Mouse (Mus musculus) hindbrain, embryonic 12.5 days (tissue): ENCODE results near the gene Plin3. TPM values are rescaled to one million over a fixed set of nuclear protein-coding genes. Genes with fewer than 3 reads are reported as not detected.
A peak's percentile ranks its signal among the peaks of the same experiment; 100 is the strongest.

ENCODE experiments used
- ATAC-seq: fragments of 200-750 bp; cut with Nextera tagmentation; 2 replicates; pipeline ENCODE4 v1.8.0; 2017; ENCODE audit warnings: moderate TSS enrichment; ENCODE audit not compliant: low FRiP score
- H3K27ac ChIP-seq: fragments of 300-500 bp; sonication (generic); 2 replicates; pipeline ENCODE4 v1.5.1; 2016; ENCODE audit warnings: mild to moderate bottlenecking
- H3K27me3 ChIP-seq: fragments of 300-500 bp; sonication (generic); 2 replicates; pipeline ENCODE4 v1.6.1; 2016; ENCODE audit warnings: mild to moderate bottlenecking
- H3K36me3 ChIP-seq: fragments of 300-500 bp; sonication (generic); 2 replicates; pipeline ENCODE4 v1.6.1; 2016; ENCODE audit warnings: mild to moderate bottlenecking
- H3K4me1 ChIP-seq: fragments of 300-500 bp; sonication (generic); 2 replicates; pipeline ENCODE4 v1.6.1; 2016
- H3K4me2 ChIP-seq: fragments of 300-500 bp; sonication (generic); replicated peaks from 2 replicates; pipeline ENCODE4 v1.6.1; 2016; ENCODE audit warnings: mild to moderate bottlenecking
- H3K4me3 ChIP-seq: fragments of 300-500 bp; sonication (generic); 2 replicates; pipeline ENCODE4 v1.5.1; 2016; ENCODE audit warnings: mild to moderate bottlenecking
- H3K9ac ChIP-seq: fragments of 300-500 bp; sonication (generic); 2 replicates; pipeline ENCODE4 v1.6.1; 2016; ENCODE audit warnings: mild to moderate bottlenecking, moderate library complexity
- H3K9me3 ChIP-seq: fragments of 300-500 bp; sonication (generic); replicated peaks from 2 replicates; pipeline ENCODE4 v1.6.1; 2016; ENCODE audit warnings: mild to moderate bottlenecking
- WGBS: fragments of 180-500 bp; shearing (Covaris S2); methylation state at CpG from one replicate; pipeline ENCODE4 v1.1.7; 2016; 5-methylcytosine and 5-hydroxymethylcytosine counted together
- polyA plus RNA-seq: library from polyadenylated mRNA; unstranded; fragments of >200 nt; fragmentation: Nextera tagmentation; extraction: Ambion mirVana; gene quantifications from 2 replicates; pipeline ENCODE4 v1.2.1, GENCODE M21; 2016

Gene Plin3
- polyA plus RNA-seq, 1 experiment from 2014 or later: 37.2 TPM

DNA sequence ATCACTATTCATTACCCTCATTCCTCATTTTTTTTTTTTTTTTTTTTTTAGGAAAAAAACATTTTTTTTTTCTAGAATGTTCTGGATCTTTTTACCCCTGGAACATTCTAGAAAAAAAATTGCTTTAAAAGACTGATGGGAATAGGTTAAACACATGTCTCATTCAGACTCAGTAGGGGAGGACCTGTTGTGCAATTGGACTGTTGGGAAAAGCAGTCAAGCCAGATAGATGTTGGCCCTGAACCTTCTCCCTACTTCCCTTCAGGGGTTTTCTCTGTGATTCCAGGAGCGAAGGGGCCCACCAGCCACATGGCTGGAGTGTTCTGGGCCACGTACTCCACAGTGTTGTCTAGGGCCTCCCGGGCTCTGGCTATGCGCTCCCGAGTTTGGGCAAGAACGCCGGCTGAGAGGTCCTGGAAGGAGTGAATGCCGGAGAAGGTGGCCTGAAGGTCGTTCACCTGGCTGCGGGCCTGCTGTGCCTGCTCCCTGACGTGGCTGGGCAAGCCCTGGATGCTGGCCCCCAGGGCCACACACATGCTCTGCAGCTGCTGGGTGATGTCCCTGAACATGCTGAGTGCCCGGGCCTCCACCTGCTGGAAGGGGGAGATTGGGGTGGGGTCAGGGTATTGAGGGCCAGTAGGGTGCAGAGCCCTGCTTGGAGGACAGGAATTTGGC is 13.1 kb downstream of the Plin3 start:
- H3K27ac ChIP-seq: 0 out of 2 replicates have a peak overlapping the region, but pooled peaks have one; percentile 4

DNA sequence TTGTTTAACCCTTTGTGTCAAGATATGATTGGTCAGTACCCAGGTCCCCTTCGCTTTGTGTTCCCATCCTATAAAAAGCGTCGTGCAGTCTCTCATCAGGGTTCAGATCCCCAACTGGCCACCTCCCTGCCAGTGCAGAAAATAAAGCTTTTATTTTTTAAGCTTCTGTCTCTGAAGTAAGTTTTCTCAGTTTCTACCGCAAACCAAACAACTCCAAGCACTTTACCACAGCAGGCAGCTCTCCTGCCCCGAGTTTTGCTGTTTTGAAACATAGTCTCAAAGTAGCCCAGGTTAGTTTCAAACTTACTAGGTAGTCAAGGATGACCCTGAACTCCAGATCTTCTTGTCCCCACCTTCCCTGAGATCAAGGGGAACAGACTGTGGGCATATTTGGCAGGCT is 14.3 kb downstream of the Plin3 start:
- Histone ChIP-seq H3K9ac (no peak overlapping the region), H3K4me2 (no peak overlapping the region), H3K4me3 (no peak overlapping the region), H3K36me3 (peaks cover 13% of the 10 kb centered on the region), H3K27me3 (no peaks in the 10 kb centered on the region), H3K4me1 (peaks cover 16% of the 10 kb centered on the region), H3K27ac (no peak overlapping the region), H3K9me3 (no peaks in the 10 kb centered on the region)
- 94% methylated on average over 5 of the region's 5 CpGs for WGBS
- no peak for ATAC-seq

More for the DNA sequence above, 13.1 kb downstream of the Plin3 start:
- Histone ChIP-seq H3K4me2 (no peak overlapping the region), H3K4me1 (peaks cover 16% of the 10 kb centered on the region), H3K9me3 (no peaks in the 10 kb centered on the region), H3K27me3 (no peaks in the 10 kb centered on the region), H3K4me3 (no peak overlapping the region), H3K9ac (no peak overlapping the region), H3K36me3 (peaks cover 13% of the 10 kb centered on the region)
- no peak for ATAC-seq
- 86% methylated on average over 12 of the region's 12 CpGs for WGBS

DNA sequence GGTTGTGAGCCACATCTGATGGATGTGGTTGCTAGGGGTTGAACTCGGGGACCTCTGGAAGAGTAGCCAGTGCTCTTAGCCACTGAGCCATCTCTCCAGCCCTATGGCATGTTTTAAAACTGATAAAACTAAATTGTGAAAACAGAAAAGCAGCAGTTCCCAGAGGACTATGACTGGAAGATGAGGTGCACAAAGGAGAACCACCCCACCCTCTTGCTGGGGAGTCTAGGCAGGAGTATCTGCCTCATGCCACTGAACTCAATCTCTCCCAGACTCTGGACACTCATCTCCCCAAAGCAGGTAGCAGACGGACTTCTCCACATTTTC is 15.1 kb downstream of the Plin3 start:
- Histone ChIP-seq H3K4me3 (no peak overlapping the region), H3K27ac (peak overlapping the region; percentile 40; the same call in 1 of the 2 replicates), H3K4me2 (peak overlapping the region; percentile 57; the same call in 1 of the 2 replicates), H3K9ac (no peak overlapping the region), H3K9me3 (no peaks in the 10 kb centered on the region), H3K27me3 (no peaks in the 10 kb centered on the region), H3K36me3 (peaks cover 13% of the 10 kb centered on the region), H3K4me1 (peaks cover 16% of the 10 kb centered on the region)
- no peak for ATAC-seq
- WGBS: 56% methylated on average over 2 of the region's 2 CpGs

- Histone ChIP-seq H3K9me3 (no peaks in the 10 kb centered on the region), H3K4me2 (peak within 1 kb of the TSS; percentile 57), H3K27me3 (no peaks in the 10 kb centered on the region), H3K4me1 (peaks cover 16% of the 10 kb centered on the region), H3K9ac (peak within 1 kb of the TSS; percentile 55), H3K27ac (peak within 1 kb of the TSS; percentile 40; the same call in 1 of the 2 replicates), H3K36me3 (peaks cover 13% of the 10 kb centered on the region), H3K4me3 (peak within 1 kb of the TSS; percentile 40)
- ATAC-seq: peak; percentile 78
- 13% methylated on average over 15 of the region's 21 CpGs for WGBS
Measured at GRCm38 (mm10) chr17:56276643-56277566, 15.8 kb downstream of the Plin3 start, which contains the start of gene Ticam1. TSS of gene Ticam1 (minus strand) at chr17:56276786.

DNA sequence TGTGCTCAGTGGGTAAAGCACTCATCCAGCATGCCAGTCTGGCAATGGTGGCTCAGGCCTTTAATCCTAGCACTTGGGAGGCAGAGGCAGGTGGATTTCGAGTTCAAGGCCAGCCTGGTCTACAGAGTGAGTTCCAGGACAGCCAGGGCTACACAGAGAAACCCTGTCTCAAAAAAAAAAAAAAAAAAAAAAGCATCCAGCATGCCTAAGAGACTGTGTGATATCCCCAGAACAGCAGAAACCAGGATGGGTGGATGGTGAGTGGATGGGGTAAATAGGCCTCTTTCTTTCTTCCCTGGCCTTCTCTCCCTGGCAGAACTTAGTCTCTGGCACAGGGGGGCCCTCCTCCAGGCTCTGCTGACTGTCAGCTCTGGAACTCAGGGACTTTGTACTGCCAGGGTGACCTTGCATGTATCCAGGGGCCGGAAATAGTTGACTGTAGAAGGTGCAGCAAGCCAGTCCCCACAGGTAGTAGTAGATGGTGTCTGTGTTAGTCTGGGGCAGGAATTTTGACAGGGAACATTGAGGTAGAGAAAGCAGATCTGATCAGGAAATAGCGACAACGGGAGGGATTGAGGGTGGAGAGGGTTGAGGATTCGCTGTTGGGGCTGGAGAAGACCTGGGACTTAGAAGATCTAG is 16.7 kb downstream of the Plin3 start:
- peaks cover 16% of the 10 kb centered on the region for H3K4me1 ChIP-seq
- ATAC-seq: no peak
- peak overlapping the region; percentile 40 for H3K4me3 ChIP-seq
- peak overlapping the region; percentile 55 for H3K9ac ChIP-seq
- peaks cover 5% of the 10 kb centered on the region for H3K36me3 ChIP-seq
- H3K4me2 ChIP-seq: peak overlapping the region; percentile 57
- no peaks in the 10 kb centered on the region for H3K9me3 ChIP-seq
- H3K27ac ChIP-seq: 0 out of 2 replicates have a peak overlapping the region, but pooled peaks have one; percentile 23
- WGBS: 37% methylated on average over 5 of the region's 5 CpGs
- H3K27me3 ChIP-seq: no peaks in the 10 kb centered on the region

DNA sequence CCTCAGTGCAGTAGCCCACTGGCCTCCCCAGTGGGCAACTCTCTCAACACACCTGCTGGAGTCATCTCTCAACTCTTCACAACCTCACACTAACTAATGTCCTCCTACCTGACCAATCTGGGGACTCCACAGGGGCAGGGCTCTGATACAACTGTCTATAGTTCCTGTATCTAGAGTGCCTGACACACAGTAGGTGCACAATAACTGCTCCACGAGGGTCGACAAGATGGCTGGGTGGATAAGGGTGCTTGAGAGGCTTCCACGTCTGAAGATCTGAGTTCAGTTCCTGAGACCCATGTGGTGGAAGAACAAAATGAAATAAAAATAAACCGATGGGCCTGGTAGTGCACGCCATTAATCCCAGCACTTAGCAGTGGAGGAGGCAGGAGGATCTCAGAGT is 18.7 kb downstream of the Plin3 start:
- ATAC-seq: no peak
- Histone ChIP-seq H3K4me3 (no peak overlapping the region), H3K9me3 (no peaks in the 10 kb centered on the region), H3K9ac (no peak overlapping the region; the same call in 1 of the 2 replicates), H3K4me2 (no peak overlapping the region), H3K4me1 (peaks cover 23% of the 10 kb centered on the region), H3K36me3 (no peaks in the 10 kb centered on the region), H3K27me3 (no peaks in the 10 kb centered on the region), H3K27ac (no peak overlapping the region)
- WGBS: 91% methylated on average over 5 of the region's 5 CpGs

DNA sequence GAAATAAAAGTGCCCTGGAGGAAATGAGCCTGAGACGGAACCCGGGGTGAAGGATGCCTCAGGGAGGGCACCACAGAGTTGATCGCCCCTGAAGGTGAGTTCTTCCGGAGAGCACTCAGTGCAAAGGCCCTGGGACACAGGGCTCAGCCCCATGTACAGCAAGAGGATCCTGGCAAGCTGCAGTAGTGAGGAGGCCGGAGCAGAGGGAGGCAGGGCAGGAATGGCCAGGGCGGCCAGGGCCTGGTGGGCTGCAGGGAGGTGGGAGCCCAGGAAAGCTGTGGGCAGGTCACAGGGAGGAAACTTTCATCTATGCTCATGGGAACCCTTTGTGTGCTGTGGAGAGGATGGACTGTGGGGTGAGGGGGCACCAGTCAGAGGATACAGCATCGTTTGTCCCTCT is 19.2 kb downstream of the Plin3 start:
- Histone ChIP-seq H3K9ac (no peak overlapping the region; the same call in 1 of the 2 replicates), H3K36me3 (no peaks in the 10 kb centered on the region), H3K9me3 (no peaks in the 10 kb centered on the region), H3K4me2 (no peak overlapping the region), H3K4me1 (peaks cover 23% of the 10 kb centered on the region), H3K27ac (no peak overlapping the region), H3K27me3 (no peaks in the 10 kb centered on the region), H3K4me3 (no peak overlapping the region)
- WGBS: 88% methylated on average over 7 of the region's 7 CpGs
- ATAC-seq: no peak

DNA sequence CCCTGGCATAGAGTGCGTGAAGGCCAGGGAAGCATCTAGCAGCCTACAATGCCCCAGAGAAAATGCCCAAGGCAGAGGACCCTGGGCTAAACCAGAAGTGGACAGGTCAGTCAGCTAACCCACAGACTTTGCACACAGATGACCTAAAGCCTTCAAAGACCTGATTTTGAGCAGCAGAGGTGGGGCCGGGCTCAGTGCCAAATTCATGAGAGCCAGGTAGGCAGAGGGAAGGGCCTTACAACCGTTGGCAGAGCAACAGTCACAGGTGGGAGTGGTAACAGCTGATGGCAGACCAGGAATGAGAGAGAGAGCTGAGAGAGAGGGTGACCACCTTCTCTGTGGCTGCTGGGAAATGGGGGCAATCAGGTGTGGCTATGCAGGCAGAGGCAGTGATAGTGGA is 20.0 kb downstream of the Plin3 start:
- H3K4me1 ChIP-seq: peaks cover 23% of the 10 kb centered on the region
- H3K27me3 ChIP-seq: no peaks in the 10 kb centered on the region
- 86% methylated on average over 3 of the region's 3 CpGs for WGBS
- ATAC-seq: no peak
- H3K9me3 ChIP-seq: no peaks in the 10 kb centered on the region
- no peak overlapping the region for H3K27ac ChIP-seq
- H3K9ac ChIP-seq: no peak overlapping the region; the same call in 1 of the 2 replicates
- no peak overlapping the region for H3K4me2 ChIP-seq
- no peak overlapping the region for H3K4me3 ChIP-seq
- no peaks in the 10 kb centered on the region for H3K36me3 ChIP-seq

GRCm38 (mm10) chr17:56271609-56272253 is 20.9 kb downstream of the Plin3 start:
- ATAC-seq: no peak
- Histone ChIP-seq H3K4me2 (no peak overlapping the region), H3K4me1 (peaks cover 15% of the 10 kb centered on the region), H3K4me3 (no peak overlapping the region), H3K9me3 (no peaks in the 10 kb centered on the region), H3K27me3 (no peaks in the 10 kb centered on the region), H3K9ac (no peak overlapping the region), H3K27ac (no peak overlapping the region), H3K36me3 (no peaks in the 10 kb centered on the region)
- 83% methylated on average over 12 of the region's 12 CpGs for WGBS

- Histone ChIP-seq H3K36me3 (peaks cover 7% of the 10 kb centered on the region), H3K4me3 (peak overlapping the region; percentile 34), H3K27ac (peak overlapping the region; percentile 58; the same call in 1 of the 2 replicates), H3K4me1 (peaks cover 7% of the 10 kb centered on the region), H3K9me3 (no peaks in the 10 kb centered on the region), H3K9ac (peak overlapping the region; percentile 62), H3K27me3 (no peaks in the 10 kb centered on the region), H3K4me2 (peak overlapping the region; percentile 60)
- peak; percentile 39 for ATAC-seq
- WGBS: 67% methylated on average over 3 of the region's 3 CpGs
Measured at GRCm38 (mm10) chr17:56269741-56270140, 22.9 kb downstream of the Plin3 start.

DNA sequence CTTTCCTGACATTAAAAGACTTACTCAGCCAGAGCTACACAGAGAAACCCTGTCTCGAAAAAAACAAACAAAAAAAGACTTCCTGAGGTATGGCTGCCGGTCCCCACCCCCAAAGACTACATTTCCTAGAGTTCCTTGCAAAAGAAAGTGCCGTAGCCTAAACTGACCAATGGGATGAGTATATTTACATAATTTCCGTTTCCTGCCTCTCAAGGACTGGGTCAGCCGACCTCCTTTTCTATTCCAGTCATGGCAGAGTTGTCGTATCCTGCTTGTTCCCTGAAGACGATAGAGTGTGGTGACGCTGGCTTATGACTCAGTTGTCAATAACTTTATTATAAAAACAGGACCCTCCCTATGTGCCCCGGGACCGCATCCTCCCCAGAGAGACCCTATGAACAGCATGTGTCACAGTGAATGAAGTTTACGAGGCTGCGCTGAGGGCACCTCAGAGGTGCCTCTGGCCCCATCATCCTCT is 23.5 kb downstream of the Plin3 start:
- H3K9me3 ChIP-seq: no peaks in the 10 kb centered on the region
- 27% methylated on average over 12 of the region's 12 CpGs for WGBS
- H3K4me2 ChIP-seq: peak overlapping the region; percentile 60
- peak overlapping the region; percentile 34 for H3K4me3 ChIP-seq
- peaks cover 9% of the 10 kb centered on the region for H3K36me3 ChIP-seq
- H3K27ac ChIP-seq: peak overlapping the region; percentile 58
- H3K9ac ChIP-seq: peak overlapping the region; percentile 62
- ATAC-seq: peak; percentile 87
- H3K4me1 ChIP-seq: peaks cover 7% of the 10 kb centered on the region
- H3K27me3 ChIP-seq: no peaks in the 10 kb centered on the region
